In genomic region chr6:91116244-91117145, GRCm38 (mm10) we compare ENCODE assay signal across 8 mouse cellular contexts. TPM values are rescaled to one million over a fixed set of nuclear protein-coding genes. Genes with fewer than 3 reads are reported as not detected.
DNase-seq lines count a peak whose midpoint lies in the region; ATAC-seq lines count a peak whose summit lies in the region.

Gene Nup210, minus strand, starts transcription at chr6:91116829.

- DNase-seq in c-Kit-positive CD71-negative TER-119-negative erythroid progenitor cells, embryonic 14.5 days (ENCODE audit: low read depth) = peak; percentile 79
- DNase-seq in forebrain, embryonic 11.5 days (ENCODE audit: low spot score) = peak; percentile 97
- DNase-seq in kidney, postnatal 36 days = peak; percentile 98 to 99
- peak; percentile 95 for DNase-seq in telencephalon, adult 2 months (ENCODE audit: low read depth, low spot score)

- WGBS in forebrain, embryonic 11.5 days = under 1% methylated on average over 87 of the region's 93 CpGs
- WGBS in heart, embryonic 16.5 days = under 1% methylated on average over 90 of the region's 93 CpGs
- under 1% methylated on average over 92 of the region's 93 CpGs for WGBS in liver, embryonic 15.5 days (ENCODE audit: insufficient replicate concordance)
- WGBS in neural tube, embryonic 12.5 days = under 1% methylated on average over 93 of the region's 93 CpGs

- H3K9ac ChIP-seq in forebrain, embryonic 11.5 days (ENCODE audit: low read length) = peak within 1 kb of the TSS; percentile 85
- peak within 1 kb of the TSS; percentile 82 for H3K9ac ChIP-seq in heart, embryonic 16.5 days (ENCODE audit: low read length)
- peak within 1 kb of the TSS; percentile 97 for H3K9ac ChIP-seq in liver, embryonic 15.5 days
- peak within 1 kb of the TSS; percentile 82 for H3K9ac ChIP-seq in neural tube, embryonic 12.5 days

- peak within 1 kb of the TSS; percentile 92 for H3K4me2 ChIP-seq in forebrain, embryonic 11.5 days (ENCODE audit: low read depth, low read length, severe bottlenecking)
- peak within 1 kb of the TSS; percentile 99 for H3K4me2 ChIP-seq in heart, embryonic 16.5 days (ENCODE audit: low read depth, low read length)
- peak within 1 kb of the TSS; percentile 99 for H3K4me2 ChIP-seq in liver, embryonic 15.5 days
- peak within 1 kb of the TSS; percentile 94 for H3K4me2 ChIP-seq in neural tube, embryonic 12.5 days (replicated peaks)

- H3K36me3 ChIP-seq in forebrain, embryonic 11.5 days (ENCODE audit: control insufficient read depth, insufficient read depth, low read length) = no peaks in the 10 kb centered on the region
- H3K36me3 ChIP-seq in heart, embryonic 16.5 days (ENCODE audit: control insufficient read depth, insufficient read depth) = no peaks in the 10 kb centered on the region
- H3K36me3 ChIP-seq in liver, embryonic 15.5 days (replicated peaks) = peaks cover 17% of the 10 kb centered on the region
- no peaks in the 10 kb centered on the region for H3K36me3 ChIP-seq in neural tube, embryonic 12.5 days

- H3K4me1 ChIP-seq in forebrain, embryonic 11.5 days (replicated peaks; ENCODE audit: control insufficient read depth, insufficient read depth, low read length) = peaks cover 9% of the 10 kb centered on the region; the same call in 1 of the 2 replicates
- H3K4me1 ChIP-seq in heart, embryonic 16.5 days (ENCODE audit: control insufficient read depth, insufficient read depth, low read length) = 0 out of 2 replicates have a peak, but pooled peaks cover 3% of the 10 kb centered on the region
- peaks cover 74% of the 10 kb centered on the region for H3K4me1 ChIP-seq in liver, embryonic 15.5 days (replicated peaks)
- peaks cover 20% of the 10 kb centered on the region for H3K4me1 ChIP-seq in neural tube, embryonic 12.5 days

- peak within 1 kb of the TSS; percentile 77 for H3K4me3 ChIP-seq in forebrain, embryonic 11.5 days (ENCODE audit: low read depth, low read length)
- peak within 1 kb of the TSS; percentile 77 for H3K4me3 ChIP-seq in heart, embryonic 16.5 days (ENCODE audit: low read length)
- H3K4me3 ChIP-seq in liver, embryonic 15.5 days (replicated peaks) = peak within 1 kb of the TSS; percentile 99
- peak within 1 kb of the TSS; percentile 63 for H3K4me3 ChIP-seq in neural tube, embryonic 12.5 days

- peak; percentile 76 for ATAC-seq in CD4-positive, CD25-positive, alpha-beta regulatory T cell, adult 4 months
- ATAC-seq in forebrain, embryonic 11.5 days (replicated peaks; ENCODE audit: low FRiP score) = peak; percentile 97
- peak; percentile 93 for ATAC-seq in heart, embryonic 16.5 days (replicated peaks; ENCODE audit: extremely low read depth, insufficient read depth, low FRiP score)
- ATAC-seq in liver, embryonic 15.5 days (ENCODE audit: insufficient read depth) = peak; percentile 89
- ATAC-seq in neural tube, embryonic 12.5 days (ENCODE audit: low FRiP score, low read depth) = peak; percentile 95

- no peaks in the 10 kb centered on the region for H3K9me3 ChIP-seq in forebrain, embryonic 11.5 days (ENCODE audit: control insufficient read depth, low read length)
- H3K9me3 ChIP-seq in heart, embryonic 16.5 days (replicated peaks; ENCODE audit: control insufficient read depth, low read length) = no peaks in the 10 kb centered on the region
- H3K9me3 ChIP-seq in liver, embryonic 15.5 days (replicated peaks) = no peaks in the 10 kb centered on the region
- H3K9me3 ChIP-seq in neural tube, embryonic 12.5 days = no peaks in the 10 kb centered on the region

- H3K27me3 ChIP-seq in forebrain, embryonic 11.5 days (ENCODE audit: control insufficient read depth, insufficient read depth, low read length) = no peaks in the 10 kb centered on the region
- no peaks in the 10 kb centered on the region for H3K27me3 ChIP-seq in heart, embryonic 16.5 days (ENCODE audit: control insufficient read depth, insufficient read depth, low read length)
- H3K27me3 ChIP-seq in liver, embryonic 15.5 days = peaks cover 5% of the 10 kb centered on the region; the same call in 1 of the 2 replicates
- H3K27me3 ChIP-seq in neural tube, embryonic 12.5 days (replicated peaks) = 0 out of 2 replicates have a peak, but pooled peaks cover 3% of the 10 kb centered on the region

- peak within 1 kb of the TSS; percentile 51 for H3K27ac ChIP-seq in forebrain, embryonic 11.5 days (ENCODE audit: low read depth, low read length)
- peak within 1 kb of the TSS; percentile 66 for H3K27ac ChIP-seq in heart, embryonic 16.5 days (ENCODE audit: low read length)
- H3K27ac ChIP-seq in liver, embryonic 15.5 days (replicated peaks) = peak within 1 kb of the TSS; percentile 95
- H3K27ac ChIP-seq in neural tube, embryonic 12.5 days = peak within 1 kb of the TSS; percentile 50; the same call in 1 of the 2 replicates

RNA-seq across cellular contexts. Expression of gene Nup210, which starts in this region (rescaled TPM):
- 100 to 1,000 TPM in 1 of 2 experiments, 10 to 100 TPM in 1; 86.2 to 109 TPM for polyA plus RNA-seq in CD4-positive, CD25-positive, alpha-beta regulatory T cell, adult 4 months (2017; shearing (Covaris generic))
- polyA plus RNA-seq in forebrain, embryonic 11.5 days (2014; fragmentation: Nextera tagmentation; extraction: Ambion mirVana) = 31.9 and 37.4 TPM in 2 replicates
- polyA plus RNA-seq in heart, embryonic 16.5 days (2015; fragmentation: Nextera tagmentation; extraction: Ambion mirVana) = 10.9 and 11.2 TPM in 2 replicates
- 32.0 and 37.1 TPM in 2 replicates for polyA plus RNA-seq in liver, embryonic 15.5 days (2015; fragmentation: Nextera tagmentation; extraction: Ambion mirVana)
- 15.1 and 17.1 TPM in 2 replicates for polyA plus RNA-seq in neural tube, embryonic 12.5 days (2016; fragmentation: Nextera tagmentation; extraction: Ambion mirVana)

Comparison
In these comparisons a context has a peak if more than half of its experiments do, and no peak if none do; other contexts are left out.
1. Peak in every context shown above with its lines: DNase-seq, ATAC-seq, H3K4me3 ChIP-seq and H3K27ac ChIP-seq.